Mouse (Mus musculus): ENCODE measurements around the gene Myf5.
A peak's percentile ranks its signal among the peaks of the same experiment; 100 is the strongest.

Myf5 gene

DNA sequence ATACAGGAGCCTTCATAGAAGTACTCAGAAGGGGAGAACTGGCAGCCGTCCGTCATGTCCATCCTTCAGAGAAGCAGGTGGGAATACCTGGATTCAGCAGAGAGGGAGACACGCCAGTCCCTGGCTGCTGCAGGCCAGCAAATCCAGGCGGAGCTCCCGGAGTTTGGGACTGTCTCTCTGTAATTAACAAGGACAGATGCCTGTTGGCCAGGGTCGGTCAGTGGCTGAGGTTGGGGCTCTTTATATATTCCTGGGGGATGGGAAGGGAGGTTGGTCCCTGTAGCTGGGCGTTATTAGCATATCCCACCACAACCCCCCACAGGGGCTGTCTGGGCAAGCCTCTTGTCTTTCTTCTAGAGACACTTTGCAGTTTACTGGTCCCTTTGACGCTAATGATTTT is at the start of gene Myf5:
TSS of gene Myf5 (minus strand) at position 265 of the 400 bp plus-strand sequence.
- no peak for DNase-seq (ENCODE audit: low spot score)

DNA sequence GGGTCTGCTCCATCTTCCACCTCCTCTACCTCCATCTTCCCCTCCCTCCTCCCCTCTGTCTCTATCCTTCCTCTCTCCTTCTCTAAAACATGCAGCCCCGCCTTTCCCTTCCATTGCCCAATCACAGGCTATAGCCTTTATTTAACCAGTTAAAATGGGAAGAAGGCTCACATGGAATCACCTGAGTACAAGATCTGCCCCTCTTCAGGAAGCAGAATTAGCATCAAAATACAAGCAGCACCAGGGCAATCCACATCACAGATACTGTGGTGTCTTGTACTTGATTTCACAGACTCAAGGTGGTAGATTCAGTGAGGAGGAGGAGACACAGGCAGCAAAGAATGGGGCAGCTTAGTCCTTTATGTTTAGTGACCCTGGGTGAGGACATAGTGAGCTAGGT is 42.8 kb upstream of the Myf5 start:
- DNase-seq (ENCODE audit: low spot score): no peak

DNA sequence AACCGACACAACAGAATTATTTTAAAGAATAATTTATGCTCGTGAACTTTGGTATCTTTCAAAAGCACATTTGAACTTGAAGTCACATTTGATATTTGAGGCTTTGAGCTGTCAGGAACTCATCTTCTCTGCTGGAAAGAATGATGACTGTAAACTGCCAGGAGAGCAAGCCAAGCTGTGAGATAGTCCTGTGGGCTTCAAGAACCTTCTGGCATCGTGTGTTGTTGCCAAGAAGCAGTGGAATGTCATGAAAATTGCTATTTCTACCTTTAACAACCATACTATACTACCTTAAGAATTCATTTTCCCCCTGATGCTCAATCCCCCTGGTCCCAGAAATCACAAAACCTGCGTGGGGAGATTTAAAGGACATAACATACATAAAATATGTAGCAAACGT is 33.3 kb upstream of the Myf5 start:
- no peak for DNase-seq (ENCODE audit: low spot score)

DNA sequence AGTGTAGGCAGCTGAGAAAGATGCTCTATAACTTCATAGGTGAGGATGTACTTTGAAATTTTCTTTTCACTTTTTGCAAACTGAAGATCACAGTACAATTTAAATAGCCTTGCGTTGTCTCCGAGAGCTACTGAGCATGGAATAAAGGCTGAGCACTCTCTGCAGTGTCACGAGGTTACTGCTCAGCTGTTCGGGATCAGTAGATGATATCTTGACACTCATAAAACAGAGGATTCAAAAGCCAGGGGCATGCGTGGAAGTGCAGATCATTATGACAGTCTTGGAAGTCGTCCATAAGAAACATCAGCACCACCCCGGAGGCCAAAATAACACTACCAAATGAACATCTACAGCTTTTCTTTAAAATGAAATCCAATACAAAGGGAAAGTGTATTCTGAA is 30.7 kb upstream of the Myf5 start:
- DNase-seq (ENCODE audit: low spot score): no peak

DNA sequence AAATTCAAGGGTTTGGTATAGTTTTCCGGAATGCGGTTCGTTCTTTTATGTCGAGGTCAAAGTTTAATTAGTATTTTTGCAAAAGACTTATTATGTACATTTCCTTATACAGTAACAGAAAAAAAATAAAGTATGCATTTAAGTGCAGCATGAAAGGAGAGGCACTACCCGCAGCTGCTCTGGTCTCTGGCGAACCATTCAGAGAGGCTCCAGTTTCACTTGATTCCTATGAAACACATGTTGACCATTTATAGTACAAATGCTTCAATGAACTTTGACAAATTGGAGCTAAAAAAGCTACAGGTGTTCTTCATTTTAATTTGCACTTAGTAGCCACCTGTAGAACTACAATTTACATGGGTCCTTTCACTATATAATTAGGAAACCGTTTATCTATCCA is 28.8 kb upstream of the Myf5 start:
- no peak for DNase-seq (ENCODE audit: low spot score)

DNA sequence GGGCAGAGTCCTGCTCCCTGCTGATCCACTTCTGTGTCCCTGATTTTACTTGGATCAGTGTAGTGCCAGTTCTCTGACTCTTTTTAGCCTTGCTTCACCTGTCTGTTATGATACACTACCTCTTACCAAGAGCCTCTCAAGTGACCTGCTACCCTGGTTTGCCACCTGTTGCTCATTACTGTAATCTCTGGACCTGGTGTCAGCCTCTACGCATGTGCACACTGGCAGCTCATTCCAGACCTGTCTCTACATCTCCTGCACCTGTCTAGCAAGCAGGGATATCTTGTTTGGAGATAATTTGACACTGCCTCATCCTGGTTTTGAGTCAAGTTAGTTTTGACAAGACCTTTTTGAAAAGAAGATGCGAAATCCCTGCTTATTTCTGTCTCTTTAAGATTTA is 20.5 kb upstream of the Myf5 start:
- DNase-seq (ENCODE audit: low spot score): no peak

DNA sequence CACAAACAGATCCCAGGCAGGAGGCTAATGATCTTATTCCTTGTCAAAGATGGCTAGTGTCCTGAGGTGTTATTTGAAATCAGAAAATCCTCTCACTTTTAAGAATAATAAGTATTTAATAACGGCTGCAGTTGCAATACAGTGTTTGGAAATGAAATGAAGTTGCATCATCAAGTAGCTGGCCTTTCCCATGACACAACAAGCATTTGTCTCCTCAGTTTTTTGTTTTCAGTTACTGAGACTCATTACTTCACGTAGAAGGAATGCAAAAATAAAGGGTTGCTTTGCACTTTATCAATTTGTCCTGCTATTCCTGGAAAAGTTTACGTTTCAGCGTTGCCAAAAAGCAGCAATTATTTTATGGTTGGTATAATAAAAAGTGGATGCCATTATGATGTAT is 17.5 kb upstream of the Myf5 start:
- no peak for DNase-seq (ENCODE audit: low spot score)

DNA sequence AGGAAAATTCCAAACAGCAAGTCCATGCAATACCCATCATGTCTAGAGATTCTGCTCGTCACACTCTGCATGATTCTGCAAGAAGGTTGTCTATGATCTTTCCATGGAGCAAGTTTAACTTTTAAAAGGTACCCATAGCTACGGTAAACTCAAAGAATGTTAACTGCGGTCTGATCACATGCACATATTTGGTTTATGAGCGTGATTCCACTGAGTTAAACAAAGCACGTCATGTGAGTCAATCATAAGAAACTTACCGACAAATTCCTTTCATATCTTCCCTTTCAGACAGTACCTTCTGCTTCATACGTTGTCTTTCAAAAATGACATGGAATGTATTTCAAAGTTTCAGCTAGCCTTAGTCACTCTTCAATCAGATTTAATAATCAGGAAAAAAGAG is 16.3 kb upstream of the Myf5 start:
- DNase-seq (ENCODE audit: low spot score): no peak

DNA sequence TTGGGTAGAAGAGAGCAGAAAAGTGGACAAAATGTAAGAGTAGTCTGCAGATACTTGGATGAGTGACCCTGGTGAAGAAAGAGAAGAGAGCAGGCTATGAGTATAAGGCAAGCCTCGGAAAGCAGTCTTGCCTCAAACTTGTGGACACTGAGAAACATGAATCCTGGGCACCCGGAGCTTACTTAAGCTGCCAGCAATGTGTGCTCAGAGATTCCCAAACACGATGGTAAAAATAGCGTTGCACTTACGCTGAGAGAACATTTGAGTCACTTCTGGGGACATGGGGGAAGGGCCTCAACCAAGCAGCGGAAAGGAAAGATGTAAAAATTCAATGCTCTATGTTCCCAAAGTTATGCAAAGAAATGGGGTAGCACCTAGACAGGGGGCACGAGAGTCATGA is 13.7 kb upstream of the Myf5 start:
- DNase-seq (ENCODE audit: low spot score): no peak

DNA sequence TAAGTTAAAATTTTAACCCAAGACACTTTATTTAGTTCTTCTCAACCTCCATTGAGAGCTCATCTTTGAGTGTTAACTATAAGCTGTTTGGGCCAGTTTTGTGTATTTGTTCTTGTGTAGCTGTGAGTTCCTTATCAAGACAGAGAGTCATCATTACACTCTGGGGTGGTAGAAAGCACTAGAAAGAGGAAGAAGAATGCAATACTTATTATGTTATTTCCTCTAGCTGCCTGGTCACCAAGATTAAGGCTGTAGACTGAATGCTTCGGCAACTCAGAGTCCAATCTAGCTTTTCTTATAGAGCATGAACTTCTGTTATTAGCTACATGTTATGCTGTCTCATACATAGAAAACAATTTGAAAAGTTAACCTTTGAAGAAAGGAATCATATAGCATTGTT is 10.5 kb upstream of the Myf5 start:
- DNase-seq (ENCODE audit: low spot score): no peak

DNA sequence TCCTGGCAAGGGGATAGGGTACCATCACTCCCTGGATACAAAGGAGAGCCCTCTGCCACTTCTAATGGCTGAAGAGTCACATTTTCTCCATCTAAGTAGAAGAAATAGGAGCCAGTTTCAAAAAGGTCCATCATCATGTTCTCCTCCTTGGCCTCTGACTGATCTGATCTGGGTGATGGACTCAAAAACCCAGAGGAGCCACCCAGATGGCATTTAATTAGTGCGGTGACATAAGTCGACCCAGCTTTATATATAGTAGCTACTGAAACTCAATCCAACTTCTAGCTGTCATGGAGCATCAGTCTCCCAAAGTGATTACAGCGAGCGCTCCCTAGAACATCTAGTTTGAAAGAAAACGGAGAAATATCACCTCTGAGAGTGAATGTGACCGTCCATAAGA is 8.6 kb upstream of the Myf5 start, which contains the start of gene Myf6:
TSS of gene Myf6 (minus strand) at position 170 of the 400 bp plus-strand sequence.
- no peak for DNase-seq (ENCODE audit: low spot score)

DNA sequence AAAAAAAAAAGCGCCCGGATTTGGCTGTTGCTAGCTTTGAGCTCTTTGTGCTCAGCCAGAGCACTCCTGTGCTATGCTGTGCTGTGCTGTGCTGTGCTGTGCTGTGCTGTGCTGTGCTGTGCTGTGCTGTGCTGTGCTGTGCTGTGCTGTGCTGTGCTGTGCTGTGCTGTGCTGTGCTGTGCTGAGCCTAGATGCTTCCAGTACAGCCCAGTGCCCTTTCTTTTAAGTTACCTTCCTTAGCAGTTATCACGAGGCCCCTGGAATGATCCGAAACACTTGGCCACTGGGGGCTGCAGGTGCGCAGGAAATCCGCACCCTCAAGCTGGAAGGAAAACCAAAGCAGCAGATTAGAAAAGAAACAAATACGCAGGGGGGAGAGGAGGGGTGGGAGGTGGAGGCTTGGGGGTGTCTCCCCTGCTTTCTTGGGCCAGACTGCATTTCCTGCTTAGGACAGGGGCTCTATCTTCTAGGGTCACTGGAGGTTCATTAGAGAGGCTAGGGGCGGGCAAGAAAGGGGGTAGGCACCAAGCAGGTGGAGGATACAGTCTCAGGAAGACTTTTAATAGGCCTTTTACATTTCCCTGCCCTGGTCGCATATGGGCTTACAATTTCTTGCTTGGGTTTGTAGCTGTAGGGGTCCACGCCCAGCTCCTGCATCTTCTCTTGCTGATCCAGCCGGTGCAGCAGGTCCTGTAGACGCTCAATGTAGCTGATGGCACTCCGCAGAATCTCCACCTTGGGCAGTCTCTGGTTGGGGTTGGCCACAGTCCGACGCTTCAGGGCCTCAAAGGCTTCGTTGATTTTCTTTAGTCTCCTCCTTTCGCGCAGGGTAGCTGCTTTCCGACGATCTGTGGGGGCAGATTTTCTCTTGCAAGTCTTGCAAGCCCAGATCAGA is 7.9 kb upstream of the Myf5 start:
- no peak for DNase-seq (ENCODE audit: low spot score)

DNA sequence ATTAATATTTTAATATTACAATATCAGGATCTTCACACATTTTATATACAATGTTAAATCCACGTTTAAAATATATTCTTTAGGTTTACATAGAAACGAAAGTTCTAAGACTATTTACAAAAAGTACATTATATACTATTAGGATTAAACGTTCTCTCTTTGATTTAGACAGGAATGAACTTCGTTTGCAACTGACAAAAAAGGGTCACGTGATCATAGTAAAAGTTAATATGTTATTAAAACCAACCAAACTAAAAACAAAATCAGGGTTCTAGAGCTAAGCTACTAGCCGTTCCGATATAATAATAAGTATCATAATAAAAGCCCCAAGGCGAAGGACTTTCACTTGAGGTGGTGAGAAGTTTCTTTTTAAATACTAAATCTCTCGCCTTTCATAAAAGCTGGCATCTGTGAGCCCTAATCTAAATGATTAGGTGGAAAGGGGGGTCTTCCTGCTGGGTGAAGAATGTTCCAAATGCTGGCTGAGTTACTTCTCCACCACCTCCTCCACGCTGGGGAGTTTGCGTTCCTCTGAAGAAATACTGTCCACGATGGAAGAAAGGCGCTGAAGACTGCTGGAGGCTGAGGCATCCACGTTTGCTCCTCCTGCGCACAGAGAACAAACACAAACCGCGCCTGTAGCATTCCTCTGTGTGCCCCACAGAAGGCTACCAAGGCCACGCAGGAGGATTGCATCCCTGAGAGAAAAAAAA is 7.1 kb upstream of the Myf5 start:
- no peak for DNase-seq (ENCODE audit: low spot score)

DNA sequence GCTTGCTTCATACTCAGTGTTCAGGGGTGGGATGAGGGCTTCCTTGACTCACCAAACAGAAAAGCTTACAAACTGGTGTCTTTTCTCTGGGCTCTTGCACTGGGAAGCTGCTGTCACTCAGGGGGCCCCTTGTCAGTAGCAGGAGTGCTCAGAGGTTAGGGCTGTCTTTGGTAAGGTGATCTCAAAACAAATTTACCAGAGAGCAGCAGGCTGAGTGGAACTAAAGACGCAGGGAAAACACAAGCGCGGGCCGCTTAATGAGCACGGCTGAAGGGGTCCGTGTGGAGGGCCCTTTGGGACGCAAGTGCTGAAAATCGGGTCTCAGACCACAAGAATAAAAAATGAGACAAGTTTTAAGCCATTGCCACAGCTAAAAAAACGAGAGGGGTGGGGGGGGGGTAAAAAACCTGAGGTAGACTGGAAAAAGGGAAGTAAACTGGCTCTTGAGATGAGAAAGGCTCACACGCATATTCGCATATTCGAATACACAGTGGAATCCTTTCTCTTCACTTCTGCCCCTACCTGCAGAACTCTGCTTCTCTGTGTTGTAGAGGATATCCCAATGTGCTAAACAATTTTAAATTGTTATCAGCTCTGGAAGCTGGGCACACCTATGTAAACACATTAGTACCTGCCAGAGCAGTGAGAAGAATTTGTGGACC is 2.9 kb upstream of the Myf5 start:
- DNase-seq (ENCODE audit: low spot score): no peak

DNA sequence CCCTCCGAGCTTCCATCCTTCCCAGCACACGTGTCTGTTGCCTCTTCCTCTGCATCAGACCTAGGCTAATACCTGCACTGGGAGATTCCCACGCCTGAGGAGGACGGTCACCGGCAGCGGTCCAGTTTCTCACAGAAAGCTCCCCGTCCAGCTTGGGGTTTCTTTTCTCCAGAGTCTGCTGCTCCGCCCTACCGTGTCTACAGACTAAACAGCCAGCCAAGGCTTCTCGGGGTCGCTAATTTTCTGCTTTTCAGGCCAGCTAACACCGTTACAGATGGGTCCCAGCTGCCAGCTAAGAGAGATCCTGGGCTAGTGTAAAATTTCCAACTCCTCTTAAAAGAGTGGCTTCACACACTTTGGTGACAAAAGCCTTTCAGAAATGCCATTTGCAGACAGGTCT is 836 bp upstream of the Myf5 start:
- no peak for DNase-seq (ENCODE audit: low spot score)

DNA sequence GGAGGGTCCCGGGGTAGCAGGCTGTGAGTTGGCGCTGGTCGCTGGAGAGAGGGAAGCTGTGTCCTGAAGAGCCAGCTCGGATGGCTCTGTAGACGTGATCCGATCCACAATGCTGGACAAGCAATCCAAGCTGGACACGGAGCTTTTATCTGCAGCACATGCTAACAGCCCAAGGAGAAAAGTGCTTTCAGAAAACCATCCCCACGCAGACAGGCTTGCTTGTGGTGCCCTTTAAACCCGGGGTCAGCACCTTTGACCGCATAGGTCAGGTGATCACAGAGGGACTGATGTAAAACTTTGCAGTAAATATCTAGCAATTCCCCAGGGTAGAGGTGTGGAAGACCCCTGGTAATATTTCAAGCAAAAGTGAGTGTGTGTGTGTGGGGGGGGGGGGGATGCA is 1.9 kb downstream of the Myf5 start:
- no peak for DNase-seq (ENCODE audit: low spot score)

DNA sequence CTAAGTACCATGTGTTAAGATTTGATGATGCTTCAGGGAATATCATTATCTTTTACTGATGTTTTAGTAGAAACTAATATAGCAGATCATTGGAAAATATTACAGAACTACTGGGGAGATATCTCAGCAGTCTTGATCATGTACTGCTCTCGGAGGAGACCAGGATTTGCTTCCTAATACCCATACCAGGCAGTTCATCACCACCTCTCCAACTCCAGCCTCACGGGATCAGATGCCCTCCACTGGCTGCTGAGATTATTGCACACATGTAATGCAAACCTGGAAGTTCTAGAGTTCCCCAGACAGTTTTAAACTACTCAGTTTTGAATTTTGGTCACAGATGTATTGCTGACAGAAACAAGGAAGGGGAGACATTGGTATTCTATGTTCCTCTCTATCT is 12.4 kb downstream of the Myf5 start:
- DNase-seq (ENCODE audit: low spot score): no peak

DNA sequence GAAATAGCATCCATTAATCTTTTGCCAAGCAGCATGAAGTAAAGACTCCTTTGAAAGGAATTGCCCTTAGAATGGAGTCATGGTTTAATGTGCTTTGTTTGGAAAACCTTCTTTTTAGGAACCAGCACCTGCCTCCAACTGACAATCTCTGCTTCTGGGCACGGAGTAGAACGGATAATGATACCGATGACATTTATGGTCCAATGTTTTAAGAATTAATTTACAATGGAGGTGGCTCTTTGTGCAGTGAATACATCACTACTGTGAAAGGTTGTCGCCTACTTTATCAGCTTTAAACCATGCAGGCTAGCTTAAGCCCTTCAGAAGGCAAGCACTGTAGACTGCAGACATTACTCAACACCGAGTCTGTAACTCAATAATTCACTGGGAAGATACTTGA is 14.2 kb downstream of the Myf5 start:
- no peak for DNase-seq (ENCODE audit: low spot score)

DNA sequence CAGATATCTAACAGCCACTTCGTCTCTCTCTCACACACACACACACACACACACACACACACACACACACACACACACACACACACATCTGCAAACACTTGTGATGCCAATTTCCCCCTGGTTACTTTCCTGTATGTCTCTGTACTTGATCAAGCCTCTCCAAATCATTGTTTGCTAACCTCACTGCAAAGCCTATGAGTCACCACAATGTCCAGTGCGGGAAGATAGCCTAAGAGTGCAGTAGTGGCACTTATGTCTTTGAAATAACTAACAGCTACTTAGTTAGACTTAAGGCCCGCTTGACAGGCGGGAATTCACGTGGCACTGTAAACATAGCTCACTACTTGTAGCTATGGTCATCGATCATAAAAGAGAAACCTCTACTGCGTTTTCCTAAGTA is 18.1 kb downstream of the Myf5 start:
- no peak for DNase-seq (ENCODE audit: low spot score)

DNA sequence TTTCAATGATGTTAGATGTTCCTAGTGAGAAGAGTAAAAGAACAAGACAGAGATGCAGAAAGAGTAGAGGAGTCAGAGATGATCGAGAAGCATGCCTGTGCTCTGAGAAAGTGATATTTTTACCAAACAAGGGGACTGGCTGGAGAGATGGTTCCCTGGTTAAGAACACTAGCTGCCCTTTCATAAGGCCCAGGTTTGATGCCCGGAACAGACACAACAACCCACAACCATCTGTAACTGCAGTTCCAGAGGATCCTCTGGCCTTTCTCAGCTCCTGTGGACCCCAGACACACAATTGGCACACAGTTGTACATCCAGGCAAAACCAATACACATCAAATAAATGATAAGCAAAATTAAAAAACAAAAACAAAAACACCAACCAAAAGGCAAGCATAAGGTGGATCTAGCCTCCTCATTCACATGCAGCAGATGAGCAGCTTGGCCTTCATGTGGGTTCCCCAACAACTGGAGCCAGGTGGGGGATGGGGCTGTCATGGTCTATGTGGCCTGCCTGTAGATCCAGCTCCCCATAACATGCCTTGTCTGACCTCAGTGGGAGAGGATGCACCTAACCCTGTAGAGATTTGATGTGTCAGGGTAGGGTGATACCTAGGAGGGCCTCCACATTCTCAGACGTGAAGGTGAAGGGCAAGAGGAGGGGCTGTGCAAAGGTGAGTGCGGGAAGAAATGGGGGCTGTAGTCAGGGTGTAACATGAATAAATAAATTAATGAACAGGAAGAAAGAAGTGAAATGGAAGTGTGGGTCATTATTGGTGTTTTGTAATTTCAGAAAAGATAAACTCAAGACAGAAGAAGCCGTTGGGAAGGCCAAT is 36.2 kb downstream of the Myf5 start:
- no peak for DNase-seq (ENCODE audit: low spot score)

DNA sequence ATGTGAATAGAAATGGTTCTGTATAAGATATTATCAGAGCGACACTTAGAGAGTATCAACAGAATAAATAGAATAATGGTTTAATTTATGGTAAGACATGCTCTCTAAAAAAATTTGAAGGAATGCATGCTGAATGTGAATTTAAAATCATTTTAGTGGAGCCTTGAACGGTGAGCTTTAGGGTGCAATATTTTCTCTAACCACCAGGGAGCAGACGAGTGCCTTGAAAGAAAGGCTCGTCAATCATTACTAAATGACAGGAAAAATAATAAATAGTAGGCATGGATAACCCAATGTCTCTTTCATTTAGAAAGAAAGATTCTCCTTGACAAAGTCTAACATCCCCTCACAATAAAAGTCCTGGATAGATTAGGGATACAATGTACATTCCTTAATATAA is 43.2 kb downstream of the Myf5 start:
- peak; percentile 38 for DNase-seq (ENCODE audit: low spot score)

DNA sequence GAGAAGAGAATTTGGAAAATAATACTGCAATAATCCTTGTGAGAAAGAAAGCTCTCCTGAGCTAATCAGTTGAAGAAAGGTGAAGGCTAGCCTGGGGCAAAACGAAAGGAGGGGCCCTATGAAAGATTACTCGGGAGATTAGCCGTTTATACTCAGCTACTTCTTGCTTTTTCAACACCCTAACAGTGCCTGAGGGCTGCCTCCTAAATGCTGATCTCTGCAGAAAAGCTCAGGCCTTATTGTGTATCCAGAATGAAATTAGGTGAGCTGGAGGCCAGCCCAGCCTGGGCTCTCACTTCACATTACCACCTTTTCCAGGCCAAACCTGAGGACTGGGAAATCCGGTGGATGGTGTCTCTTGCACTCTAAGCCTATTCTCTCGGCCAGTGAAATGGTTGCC is 49.0 kb downstream of the Myf5 start:
- no peak for DNase-seq (ENCODE audit: low spot score)

Data from MN1 (cell line).